Mouse (Mus musculus): ENCODE data around the gene Sh3gl1.

- TF ChIP-seq CTCF (conservative IDR thresholded peaks at IDR 0.05 in 1 of 2, IDR thresholded peaks at IDR 0.05 in 1 of 2; ENCODE audit: low read depth in 2 of 2, low read length in 2 of 2): peak in 1 of 2 experiments; percentile 39; a peak in 1 of 4 replicates
- TF ChIP-seq BHLHE40 (IDR thresholded peaks at IDR 0.05; ENCODE audit: low read depth, low read length): no peak
- no peak for TF ChIP-seq POLR2A (IDR thresholded peaks at IDR 0.05; ENCODE audit: low read depth, low read length)
- TF ChIP-seq EP300 (IDR thresholded peaks at IDR 0.05; ENCODE audit: low read length): no peak
- TF ChIP-seq PAX5 (IDR thresholded peaks at IDR 0.05; ENCODE audit: low read length): no peak
- no peak for TF ChIP-seq KAT2A (IDR thresholded peaks at IDR 0.05; ENCODE audit: insufficient replicate concordance, low read length)
These were observed 28.7 kb downstream of the Sh3gl1 start for GRCm38 (mm10) chr17:56007444-56008355.
